28 mouse cellular contexts compared by ENCODE assay signal in the genomic region with DNA sequence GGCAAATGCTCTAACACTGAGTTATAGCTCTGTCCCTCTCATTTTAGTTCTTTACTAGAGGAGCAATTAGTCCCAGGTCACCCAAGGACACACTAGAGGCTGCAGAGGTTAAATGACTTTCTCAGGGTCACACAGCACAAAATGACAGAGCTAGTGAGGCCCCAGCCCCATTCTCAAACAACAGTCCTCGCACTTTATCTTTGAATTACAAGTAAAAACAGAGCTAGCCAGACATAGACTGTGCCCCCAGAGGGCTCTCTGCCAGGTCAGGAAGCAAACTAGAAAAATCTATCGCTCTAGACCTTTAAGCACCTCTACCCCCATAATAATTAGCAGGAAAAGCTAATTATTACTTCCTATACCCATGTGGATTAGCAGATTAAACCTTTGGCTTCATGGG. TPM values are rescaled to one million over a fixed set of nuclear protein-coding genes. Genes with fewer than 3 reads are reported as not detected.
DNase-seq lines count a peak whose midpoint lies in the region; ATAC-seq and TF ChIP-seq lines count a peak whose summit lies in the region.
"Had no signal": no experiment of that assay in that cellular context is flagged by ENCODE, and none has a peak within 500 bp of the region (broad histone marks: within the 10 kb centered on the region; RNA-seq: fewer than 3 reads in every experiment).

No protein-coding gene starts in this region.

- no peaks in the 10 kb centered on the region; the same call in 1 of the 2 replicates for H3K36me3 ChIP-seq in liver, adult 2 months (ENCODE audit: control insufficient read depth, insufficient read depth, low read length)
- H3K36me3 ChIP-seq in liver, embryonic 12.5 days, result peaks cover 22% of the 10 kb centered on the region
- H3K36me3 ChIP-seq in kidney, embryonic 16.5 days (ENCODE audit: insufficient read depth, low read length), result peaks cover 10% of the 10 kb centered on the region

- H3K79me2 ChIP-seq in liver, adult 2 months (ENCODE audit: control insufficient read depth, insufficient read depth, low read length), result peaks cover 36% of the 10 kb centered on the region; the same call in 1 of the 2 replicates

- peak; percentile 56 for DNase-seq in kidney, adult 11 months
- DNase-seq in kidney, adult 9 months, result no peak
- peak; percentile 39 for DNase-seq in liver, adult 2 months (ENCODE audit: extremely low read depth, low read depth, low spot score)
- DNase-seq in kidney, postnatal 36 days, result peak; percentile 29 to 45
- no peak for DNase-seq in MN1 (ENCODE audit: low spot score)
- DNase-seq: cerebellum, adult 8-10 months; cerebellum, postnatal 25 days; forebrain, postnatal 0 days; gastrocnemius, postnatal 10 days; heart, postnatal 14 days; layer of hippocampus, postnatal 36 days; right cerebral cortex, postnatal 25 days; thymus, adult 2 months; thymus, postnatal 36 days had no signal

- H3K27ac ChIP-seq in liver, adult 2 months (replicated peaks; ENCODE audit: insufficient read depth, low read depth, low read length), result peak overlapping the region; percentile 46
- no peak overlapping the region for H3K27ac ChIP-seq in liver, embryonic 12.5 days
- H3K27ac ChIP-seq in kidney, embryonic 16.5 days (ENCODE audit: low read length), result peak overlapping the region; percentile 40; the same call in 1 of the 2 replicates
- H3K27ac ChIP-seq: embryonic facial prominence, embryonic 10.5 days; embryonic facial prominence, embryonic 15.5 days; forebrain, embryonic 12.5 days; hindbrain, embryonic 10.5 days; hindbrain, postnatal 0 days; intestine, embryonic 15.5 days; limb, embryonic 10.5 days; limb, embryonic 15.5 days; lung, embryonic 15.5 days had no signal

- no peak overlapping the region for H3K9ac ChIP-seq in liver, adult 2 months (ENCODE audit: low read depth, low read length)
- no peak overlapping the region for H3K9ac ChIP-seq in liver, embryonic 12.5 days
- no peak overlapping the region; the same call in 1 of the 2 replicates for H3K9ac ChIP-seq in kidney, embryonic 16.5 days (replicated peaks; ENCODE audit: low read length)
- H3K9ac ChIP-seq: embryonic facial prominence, embryonic 15.5 days; forebrain, embryonic 12.5 days; forebrain, postnatal 0 days; intestine, embryonic 15.5 days; limb, embryonic 15.5 days; lung, embryonic 15.5 days had no signal

- no peak for TF ChIP-seq POLR2A in liver, adult 2 months (IDR thresholded peaks at IDR 0.05; ENCODE audit: extremely low read depth, insufficient read depth, low read length)

- peaks cover 31% of the 10 kb centered on the region for H3K4me1 ChIP-seq in liver, adult 2 months (ENCODE audit: control insufficient read depth, insufficient read depth, low read length)
- peaks cover 69% of the 10 kb centered on the region for H3K4me1 ChIP-seq in liver, embryonic 12.5 days
- peaks cover 42% of the 10 kb centered on the region for H3K4me1 ChIP-seq in kidney, embryonic 16.5 days (ENCODE audit: insufficient read depth, low read length)
- H3K4me1 ChIP-seq: limb, embryonic 15.5 days had no signal

- H3K27me3 ChIP-seq in liver, adult 2 months (ENCODE audit: control insufficient read depth, insufficient read depth, low read length), result no peaks in the 10 kb centered on the region
- no peaks in the 10 kb centered on the region for H3K27me3 ChIP-seq in liver, embryonic 12.5 days (replicated peaks)
- H3K27me3 ChIP-seq in kidney, embryonic 16.5 days (ENCODE audit: insufficient read depth, low read length), result no peaks in the 10 kb centered on the region
- H3K27me3 ChIP-seq: embryonic facial prominence, embryonic 15.5 days; forebrain, embryonic 12.5 days; intestine, embryonic 15.5 days; limb, embryonic 15.5 days; lung, embryonic 15.5 days had no signal

- H3K9me3 ChIP-seq in liver, embryonic 12.5 days (replicated peaks), result no peaks in the 10 kb centered on the region
- no peaks in the 10 kb centered on the region for H3K9me3 ChIP-seq in kidney, embryonic 16.5 days (ENCODE audit: low read length)
- H3K9me3 ChIP-seq: embryonic facial prominence, embryonic 10.5 days; embryonic facial prominence, embryonic 15.5 days; forebrain, embryonic 12.5 days; hindbrain, embryonic 10.5 days; intestine, embryonic 15.5 days; limb, embryonic 10.5 days; limb, embryonic 15.5 days; lung, embryonic 15.5 days had no signal

- 5% methylated on average over 2 of the region's 2 CpGs for WGBS in liver, adult 2 months
- 61% methylated on average over 2 of the region's 2 CpGs for WGBS in liver, embryonic 12.5 days (ENCODE audit: insufficient replicate concordance)
- WGBS in kidney, embryonic 16.5 days, result 36% methylated on average over 2 of the region's 2 CpGs

- H3K4me3 ChIP-seq in liver, adult 2 months (ENCODE audit: insufficient read depth, low read depth, low read length), result no peak overlapping the region
- H3K4me3 ChIP-seq in liver, embryonic 12.5 days, result no peak overlapping the region
- H3K4me3 ChIP-seq in kidney, embryonic 16.5 days (ENCODE audit: low read length), result no peak overlapping the region
- H3K4me3 ChIP-seq: embryonic facial prominence, embryonic 10.5 days; embryonic facial prominence, embryonic 15.5 days; forebrain, embryonic 12.5 days; hindbrain, embryonic 10.5 days; intestine, embryonic 15.5 days; limb, embryonic 10.5 days; limb, embryonic 15.5 days; lung, embryonic 15.5 days had no signal

- no peak for TF ChIP-seq CTCF in liver, adult 2 months (IDR thresholded peaks at IDR 0.05; ENCODE audit: low read depth, low read length)

- no peak overlapping the region for H3K4me2 ChIP-seq in liver, embryonic 12.5 days
- H3K4me2 ChIP-seq in kidney, embryonic 16.5 days (replicated peaks; ENCODE audit: low read depth, low read length), result no peak overlapping the region
- H3K4me2 ChIP-seq: embryonic facial prominence, embryonic 15.5 days; forebrain, embryonic 12.5 days; intestine, embryonic 15.5 days; limb, embryonic 15.5 days; lung, embryonic 15.5 days; midbrain, embryonic 11.5 days had no signal

- ATAC-seq in liver, embryonic 12.5 days, result no peak
- no peak for ATAC-seq in kidney, embryonic 16.5 days (ENCODE audit: low FRiP score, low TSS enrichment)
- ATAC-seq: CD4-positive, CD25-positive, alpha-beta regulatory T cell, adult 4 months; forebrain, postnatal 0 days; hindbrain, postnatal 0 days; intestine, embryonic 15.5 days; midbrain, embryonic 16.5 days had no signal

RNA-seq across cellular contexts. Expression of a gene that starts 25.4 kb away (rescaled TPM):
- 5.4 and 8.2 TPM in 2 replicates for total RNA-seq in liver, adult 2 months (2014; rRNA removed)
- polyA plus RNA-seq in liver, adult 2 months (2012; rRNA removed), result 8.4 and 8.9 TPM in 2 replicates
- polyA plus RNA-seq in liver, embryonic 12.5 days (2016; fragmentation: Nextera tagmentation; extraction: Ambion mirVana), result 15.4 and 15.7 TPM in 2 replicates
- polyA plus RNA-seq in kidney, embryonic 16.5 days (2015; fragmentation: Nextera tagmentation; extraction: Ambion mirVana), result 53.9 and 54.8 TPM in 2 replicates

Comparison
In these comparisons a context has a peak if more than half of its experiments do, and no peak if none do; other contexts are left out.
1. DNase-seq: peak in kidney, adult 11 months (single experiment), liver, adult 2 months (single experiment) and kidney, postnatal 36 days (2 of 2); none in kidney, adult 9 months (single experiment) and MN1 (single experiment).